Mouse (Mus musculus) CH12.LX (cell line): ENCODE data around the gene Magi2.

ENCODE experiments used
- BHLHE40 ChIP-seq: IDR thresholded peaks from 2 replicates; pipeline ENCODE4 v1.6.1; 2011; ENCODE audit warnings: mild to moderate bottlenecking, low read depth, low read length, improper control_type of control experiment
- CTCF ChIP-seq, 2 experiments: IDR thresholded peaks in 1 of 2; conservative IDR thresholded peaks in 1 of 2; 2 replicates each; pipeline ENCODE4 v1.5.1; 2011 to 2012; ENCODE audit warnings: low read depth in 2 of 2, low read length in 2 of 2, improper control_type of control experiment in 1 of 2, inconsistent platforms in 1 of 2, mild to moderate bottlenecking in 1 of 2, moderate library complexity in 1 of 2
- EP300 ChIP-seq: IDR thresholded peaks from 2 replicates; pipeline ENCODE4 v1.6.1; 2011; ENCODE audit warnings: low read length, improper control_type of control experiment
- HCFC1 ChIP-seq: IDR thresholded peaks from 2 replicates; pipeline ENCODE4 v1.6.1; 2012; ENCODE audit warnings: low read depth, mild to moderate bottlenecking, inconsistent platforms, low read length, improper control_type of control experiment
- MYC ChIP-seq: IDR thresholded peaks from 2 replicates; pipeline ENCODE4 v1.6.1; 2011; ENCODE audit warnings: low read depth, mild to moderate bottlenecking, improper control_type of control experiment, low read length
- POLR2A ChIP-seq: IDR thresholded peaks from 2 replicates; pipeline ENCODE4 v1.6.1; 2011; ENCODE audit warnings: low read depth, mild to moderate bottlenecking, improper control_type of control experiment, low read length
- POLR2AphosphoS2 ChIP-seq: IDR thresholded peaks from 2 replicates; pipeline ENCODE4 v1.6.1; 2011; ENCODE audit warnings: low read depth, low read length, improper control_type of control experiment
- SIN3A ChIP-seq: IDR thresholded peaks from 2 replicates; pipeline ENCODE4 v1.6.1; 2012; ENCODE audit warnings: low read length, improper control_type of control experiment, inconsistent platforms
- TCF12 ChIP-seq: IDR thresholded peaks from 2 replicates; pipeline ENCODE4 v1.6.1; 2014; ENCODE audit warnings: low read depth, mild to moderate bottlenecking, inconsistent platforms, low read length, improper control_type of control experiment
- USF1 ChIP-seq: IDR thresholded peaks from 2 replicates; pipeline ENCODE4 v1.6.1; 2014; ENCODE audit warnings: low read depth, mild to moderate bottlenecking, inconsistent platforms, low read length, improper control_type of control experiment
- ZNF384 ChIP-seq: IDR thresholded peaks from 2 replicates; pipeline ENCODE4 v1.6.1; 2012; ENCODE audit warnings: low read depth, low read length, improper control_type of control experiment, inconsistent platforms

GRCm38 (mm10) chr5:20055000-20055399, 828.2 kb downstream of the Magi2 start:
- TF ChIP-seq ZNF384 (peak; percentile 96), CTCF (conservative IDR thresholded peaks at IDR 0.05 in 1 of 2, IDR thresholded peaks at IDR 0.05 in 1 of 2; ENCODE audit: low read depth in 2 of 2, low read length in 2 of 2) (no peak), POLR2A (no peak), EP300 (peak; percentile 91), BHLHE40 (0 out of 2 replicates have a peak, but pooled peaks have one; percentile 20), TCF12 (no peak), USF1 (no peak), HCFC1 (no peak), SIN3A (no peak), MYC (no peak), POLR2AphosphoS2 (no peak)
